Mouse (Mus musculus): ENCODE results near the gene Unk. TPM values are rescaled to one million over a fixed set of nuclear protein-coding genes. Genes with fewer than 3 reads are reported as not detected.
A peak's percentile ranks its signal among the peaks of the same experiment; 100 is the strongest.

Unk gene
- polyA plus RNA-seq, 1 experiment from 2014 or later = 44.4 TPM

DNA sequence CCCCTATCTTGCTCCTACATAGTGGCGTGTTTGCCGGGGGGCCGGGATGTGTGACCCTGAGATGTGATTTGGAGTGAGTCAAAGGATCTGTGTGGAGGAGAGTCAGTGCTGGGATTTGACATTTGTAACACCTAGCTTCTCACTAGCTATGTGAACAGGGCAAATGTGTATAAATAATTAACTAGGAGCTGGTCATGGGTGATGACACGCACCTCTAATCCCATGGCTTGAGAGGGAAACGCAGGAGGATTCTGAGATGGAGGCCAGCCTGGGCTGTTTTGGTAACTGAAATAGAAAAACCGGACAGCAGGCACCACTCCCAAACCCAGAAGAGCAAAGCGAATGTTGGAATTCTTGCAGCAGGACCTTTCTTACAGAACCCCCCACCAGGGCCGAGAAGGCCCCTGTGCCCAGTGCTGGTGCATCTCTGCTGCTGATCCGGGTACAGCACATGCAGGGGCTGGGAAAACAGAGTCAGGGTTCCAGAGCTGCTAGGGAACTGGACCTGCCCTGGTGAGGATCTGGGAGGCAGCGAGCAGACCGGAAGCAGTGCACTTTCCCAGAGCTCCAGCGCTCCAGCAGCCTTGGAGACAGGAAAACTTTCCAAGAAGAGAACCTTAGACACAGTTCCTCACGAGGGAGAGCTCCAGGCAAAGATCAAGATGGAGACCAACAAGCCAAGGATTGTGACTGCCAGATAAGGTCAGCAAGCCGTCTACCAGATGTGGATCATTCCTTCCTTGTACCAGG lies 68.8 kb downstream of the Unk start:
- H3K4me1 ChIP-seq (ENCODE audit: insufficient read depth) = peaks cover 22% of the 10 kb centered on the region
- no peaks in the 10 kb centered on the region for H3K9me3 ChIP-seq (ENCODE audit: low read depth, low read length)
- H3K9ac ChIP-seq = no peak overlapping the region
- no peak overlapping the region for H3K4me2 ChIP-seq
- ATAC-seq (ENCODE audit: insufficient read depth) (no peak), DNase-seq (no peak)
- H3K27me3 ChIP-seq (ENCODE audit: insufficient read depth, low read length) = no peaks in the 10 kb centered on the region
- H3K27ac ChIP-seq (ENCODE audit: low read depth) = peak overlapping the region; percentile 46; the same call in 1 of the 2 replicates
- no peak overlapping the region for H3K4me3 ChIP-seq (ENCODE audit: low read depth, low read length)
- no peaks in the 10 kb centered on the region for H3K36me3 ChIP-seq (ENCODE audit: insufficient read depth)
- TF ChIP-seq CTCF (IDR thresholded peaks at IDR 0.05; ENCODE audit: low read depth) = no peak
- WGBS = 58% methylated on average over 14 of the region's 14 CpGs

DNA sequence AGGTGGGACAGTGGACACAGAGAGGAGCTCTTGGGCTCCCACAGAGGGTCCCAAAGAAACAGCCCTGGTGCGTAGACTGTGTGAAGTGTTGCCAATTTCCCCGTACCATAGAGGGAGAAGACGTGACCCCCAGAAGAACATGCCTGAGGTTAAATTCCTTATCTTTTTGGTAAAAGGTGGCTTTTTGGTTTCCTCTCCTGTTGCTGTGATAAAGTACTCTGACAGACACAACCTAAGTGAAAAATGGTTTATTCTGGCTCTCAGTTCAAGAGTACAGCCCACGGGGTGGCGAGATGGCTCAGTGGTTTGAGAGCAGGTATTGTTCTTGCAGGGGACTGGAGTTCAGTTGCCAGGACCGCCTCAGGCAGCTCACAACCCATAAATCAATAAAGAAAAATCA lies 69.3 kb downstream of the Unk start:
- H3K4me1 ChIP-seq (ENCODE audit: insufficient read depth) = peaks cover 27% of the 10 kb centered on the region
- WGBS = 87% methylated on average over 6 of the region's 6 CpGs
- no peaks in the 10 kb centered on the region for H3K9me3 ChIP-seq (ENCODE audit: low read depth, low read length)
- no peak overlapping the region for H3K9ac ChIP-seq
- H3K27ac ChIP-seq (ENCODE audit: low read depth) = peak overlapping the region; percentile 46; the same call in 1 of the 2 replicates
- ATAC-seq (ENCODE audit: insufficient read depth) (no peak), DNase-seq (no peak)
- TF ChIP-seq CTCF (IDR thresholded peaks at IDR 0.05; ENCODE audit: low read depth) = no peak
- no peaks in the 10 kb centered on the region for H3K27me3 ChIP-seq (ENCODE audit: insufficient read depth, low read length)
- no peaks in the 10 kb centered on the region for H3K36me3 ChIP-seq (ENCODE audit: insufficient read depth)
- H3K4me2 ChIP-seq = no peak overlapping the region
- no peak overlapping the region for H3K4me3 ChIP-seq (ENCODE audit: low read depth, low read length)

DNA sequence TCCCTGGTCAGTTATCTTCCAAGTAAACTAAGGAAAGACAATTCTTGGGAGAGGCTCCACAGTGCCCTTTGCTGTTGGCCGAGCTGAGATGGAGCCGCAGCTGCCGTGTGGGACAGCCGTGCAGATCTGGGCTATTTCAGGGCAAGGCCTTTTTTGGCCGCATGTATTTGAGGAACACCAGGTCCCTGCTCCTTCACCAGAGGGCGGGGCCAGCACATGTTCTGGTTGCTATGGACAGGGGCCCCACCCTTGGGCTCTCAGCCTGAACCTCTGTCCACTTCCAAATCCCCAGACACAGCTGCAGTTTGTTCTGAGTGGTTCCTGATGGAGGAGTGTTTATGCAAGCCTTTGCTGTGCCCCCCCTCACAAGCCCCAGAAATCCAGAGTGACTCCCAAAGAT lies 70.3 kb downstream of the Unk start:
- ATAC-seq (ENCODE audit: insufficient read depth) = no peak
- peaks cover 29% of the 10 kb centered on the region for H3K4me1 ChIP-seq (ENCODE audit: insufficient read depth)

GRCm38 (mm10) chr11:116100839-116101238 lies 70.7 kb downstream of the Unk start:
- peaks cover 30% of the 10 kb centered on the region for H3K4me1 ChIP-seq (ENCODE audit: insufficient read depth)
- H3K36me3 ChIP-seq (ENCODE audit: insufficient read depth) = no peaks in the 10 kb centered on the region
- TF ChIP-seq CTCF (IDR thresholded peaks at IDR 0.05; ENCODE audit: low read depth) = no peak
- H3K27me3 ChIP-seq (ENCODE audit: insufficient read depth, low read length) = no peaks in the 10 kb centered on the region
- no peak overlapping the region for H3K4me2 ChIP-seq
- no peak for DNase-seq
- no peaks in the 10 kb centered on the region for H3K9me3 ChIP-seq (ENCODE audit: low read depth, low read length)
- no peak overlapping the region for H3K4me3 ChIP-seq (ENCODE audit: low read depth, low read length)
- 76% methylated on average over 7 of the region's 7 CpGs for WGBS
- no peak overlapping the region for H3K9ac ChIP-seq
- peak overlapping the region; percentile 91; the same call in 1 of the 2 replicates for H3K27ac ChIP-seq (ENCODE audit: low read depth)
- ATAC-seq (ENCODE audit: insufficient read depth) = no peak

More for the DNA sequence above, 70.3 kb downstream of the Unk start:
- Histone ChIP-seq H3K9me3 (ENCODE audit: low read depth, low read length) (no peaks in the 10 kb centered on the region), H3K4me2 (no peak overlapping the region), H3K9ac (no peak overlapping the region), H3K27ac (ENCODE audit: low read depth) (peak overlapping the region; percentile 12; the same call in 1 of the 2 replicates), H3K4me3 (ENCODE audit: low read depth, low read length) (no peak overlapping the region), H3K36me3 (ENCODE audit: insufficient read depth) (no peaks in the 10 kb centered on the region), H3K27me3 (ENCODE audit: insufficient read depth, low read length) (no peaks in the 10 kb centered on the region)
- TF ChIP-seq CTCF (IDR thresholded peaks at IDR 0.05; ENCODE audit: low read depth) = no peak
- no peak for DNase-seq
- 56% methylated on average over 6 of the region's 6 CpGs for WGBS

DNA sequence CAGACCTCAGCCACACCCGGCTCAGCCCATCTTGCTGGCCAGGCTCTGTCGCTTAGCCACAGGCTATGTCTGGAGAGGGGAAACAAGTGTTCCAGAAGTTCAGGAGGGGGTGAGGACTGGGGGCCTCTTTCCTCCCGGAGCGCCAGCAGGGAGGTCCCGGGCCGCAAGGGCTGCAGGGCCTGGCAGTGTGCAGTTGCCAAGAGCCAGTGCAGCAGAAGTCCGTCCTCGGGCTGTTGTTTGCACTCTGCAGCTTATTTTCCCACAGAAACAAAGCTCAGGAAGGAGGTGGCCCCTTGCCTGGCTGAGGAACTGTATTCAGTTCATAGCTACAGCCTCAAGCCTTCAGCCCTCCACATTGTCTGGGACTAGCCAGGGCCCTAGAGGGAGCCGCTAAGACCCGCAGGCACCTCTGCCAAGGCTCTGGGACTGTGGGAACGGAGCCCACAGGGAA lies 71.8 kb downstream of the Unk start:
- Histone ChIP-seq H3K4me1 (ENCODE audit: insufficient read depth) (peaks cover 41% of the 10 kb centered on the region), H3K36me3 (ENCODE audit: insufficient read depth) (no peaks in the 10 kb centered on the region), H3K27me3 (ENCODE audit: insufficient read depth, low read length) (peaks cover 4% of the 10 kb centered on the region), H3K4me3 (ENCODE audit: low read depth, low read length) (no peak overlapping the region), H3K27ac (ENCODE audit: low read depth) (peak overlapping the region; percentile 91), H3K4me2 (peak overlapping the region; percentile 32; the same call in 1 of the 2 replicates), H3K9ac (peak overlapping the region; percentile 42; the same call in 1 of the 2 replicates), H3K9me3 (ENCODE audit: low read depth, low read length) (no peaks in the 10 kb centered on the region)
- peak; percentile 45 for ATAC-seq (ENCODE audit: insufficient read depth)
- 30% methylated on average over 11 of the region's 11 CpGs for WGBS
- TF ChIP-seq CTCF (IDR thresholded peaks at IDR 0.05; ENCODE audit: low read depth) = no peak
- peak; percentile 67 for DNase-seq

GRCm38 (mm10) chr11:116102472-116102871 lies 72.3 kb downstream of the Unk start:
- H3K36me3 ChIP-seq (ENCODE audit: insufficient read depth) = no peaks in the 10 kb centered on the region
- 44% methylated on average over 3 of the region's 4 CpGs for WGBS
- ATAC-seq (ENCODE audit: insufficient read depth) (no peak), DNase-seq (no peak)
- H3K27ac ChIP-seq (ENCODE audit: low read depth) = peak overlapping the region; percentile 91
- H3K9me3 ChIP-seq (ENCODE audit: low read depth, low read length) = no peaks in the 10 kb centered on the region
- peaks cover 42% of the 10 kb centered on the region for H3K4me1 ChIP-seq (ENCODE audit: insufficient read depth)
- H3K4me2 ChIP-seq = peak overlapping the region; percentile 32; the same call in 1 of the 2 replicates
- peaks cover 9% of the 10 kb centered on the region for H3K27me3 ChIP-seq (ENCODE audit: insufficient read depth, low read length)
- peak overlapping the region; percentile 42; the same call in 1 of the 2 replicates for H3K9ac ChIP-seq
- H3K4me3 ChIP-seq (ENCODE audit: low read depth, low read length) = no peak overlapping the region
- TF ChIP-seq CTCF (IDR thresholded peaks at IDR 0.05; ENCODE audit: low read depth) = no peak

DNA sequence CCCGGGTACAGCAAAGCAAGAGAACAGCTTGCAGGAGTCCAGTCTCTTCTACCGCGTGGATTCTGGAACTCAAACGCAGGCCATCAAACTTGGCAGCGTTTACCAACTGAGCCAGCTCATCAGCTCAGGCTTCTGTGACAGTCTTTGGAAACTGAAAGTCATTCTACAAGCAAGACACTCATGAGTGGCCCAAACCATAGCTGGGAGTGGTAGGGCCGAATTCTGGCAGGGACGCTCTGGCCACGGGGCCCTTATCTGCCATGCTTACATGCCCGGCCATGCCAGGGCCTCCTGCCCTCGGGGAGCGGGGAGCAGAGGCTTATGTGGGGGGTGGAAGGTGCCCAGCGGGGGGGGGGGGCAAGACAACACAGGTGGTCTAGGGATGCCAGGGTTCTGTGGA lies 73.5 kb downstream of the Unk start:
- Histone ChIP-seq H3K27ac (ENCODE audit: low read depth) (peak overlapping the region; percentile 68), H3K4me3 (ENCODE audit: low read depth, low read length) (no peak overlapping the region), H3K36me3 (ENCODE audit: insufficient read depth) (no peaks in the 10 kb centered on the region), H3K9ac (no peak overlapping the region), H3K4me2 (no peak overlapping the region), H3K27me3 (ENCODE audit: insufficient read depth, low read length) (peaks cover 20% of the 10 kb centered on the region), H3K4me1 (ENCODE audit: insufficient read depth) (peaks cover 49% of the 10 kb centered on the region), H3K9me3 (ENCODE audit: low read depth, low read length) (no peaks in the 10 kb centered on the region)
- ATAC-seq (ENCODE audit: insufficient read depth) = no peak
- no peak for TF ChIP-seq CTCF (IDR thresholded peaks at IDR 0.05; ENCODE audit: low read depth)
- WGBS = 69% methylated on average over 12 of the region's 12 CpGs
- no peak for DNase-seq
